In genomic region chr4:156342569-156343325, GRCm38 (mm10) we compare ENCODE assay signal across 8 mouse cellular contexts. TPM values are rescaled to one million over a fixed set of nuclear protein-coding genes. Genes with fewer than 3 reads are reported as not detected.
A peak's percentile ranks its signal among the peaks of the same experiment; 100 is the strongest.
DNase-seq lines count a peak whose midpoint lies in the region; ATAC-seq lines count a peak whose summit lies in the region.

No protein-coding gene starts in this region.

- H3K4me3 ChIP-seq in heart, embryonic 11.5 days (ENCODE audit: low read depth, low read length), result no peak overlapping the region
- H3K4me3 ChIP-seq in embryonic facial prominence, embryonic 12.5 days, result no peak overlapping the region

- peak; percentile 75 for ATAC-seq in heart, embryonic 11.5 days (replicated peaks; ENCODE audit: insufficient number of reproducible peaks, low FRiP score, low TSS enrichment)
- ATAC-seq in embryonic facial prominence, embryonic 12.5 days (ENCODE audit: insufficient number of reproducible peaks, insufficient read depth, low FRiP score, low TSS enrichment), result peak; percentile 86

- H3K9me3 ChIP-seq in heart, embryonic 11.5 days (replicated peaks; ENCODE audit: control insufficient read depth, low read length), result peaks cover 16% of the 10 kb centered on the region
- peaks cover 22% of the 10 kb centered on the region for H3K9me3 ChIP-seq in embryonic facial prominence, embryonic 12.5 days

- DNase-seq in heart, adult 11 months, result no peak
- peak; percentile 32 for DNase-seq in large intestine, adult 2 months (ENCODE audit: low read depth, low spot score)
- DNase-seq in naive thymus-derived CD4-positive, alpha-beta T cell, adult 2 months (ENCODE audit: low read depth), result peak; percentile 69
- DNase-seq in gastrocnemius, adult 8-10 months (ENCODE audit: low spot score in 2 of 2), result no peak
- DNase-seq in urinary bladder, postnatal 25 days (ENCODE audit: low spot score), result no peak
- no peak for DNase-seq in spleen, adult 12 weeks (ENCODE audit: low spot score)

- no peaks in the 10 kb centered on the region for H3K27me3 ChIP-seq in heart, embryonic 11.5 days (ENCODE audit: control insufficient read depth, insufficient read depth, low read length)
- H3K27me3 ChIP-seq in embryonic facial prominence, embryonic 12.5 days, result no peaks in the 10 kb centered on the region

- H3K4me1 ChIP-seq in heart, embryonic 11.5 days (ENCODE audit: control insufficient read depth, insufficient read depth, low read length), result no peaks in the 10 kb centered on the region
- no peaks in the 10 kb centered on the region for H3K4me1 ChIP-seq in embryonic facial prominence, embryonic 12.5 days

- H3K4me2 ChIP-seq in heart, embryonic 11.5 days, result no peak overlapping the region
- no peak overlapping the region for H3K4me2 ChIP-seq in embryonic facial prominence, embryonic 12.5 days (replicated peaks)

- H3K9ac ChIP-seq in heart, embryonic 11.5 days (ENCODE audit: low read depth, low read length), result no peak overlapping the region
- H3K9ac ChIP-seq in embryonic facial prominence, embryonic 12.5 days, result no peak overlapping the region

- no peaks in the 10 kb centered on the region for H3K36me3 ChIP-seq in heart, embryonic 11.5 days (ENCODE audit: control insufficient read depth, insufficient read depth, low read length)
- no peaks in the 10 kb centered on the region for H3K36me3 ChIP-seq in embryonic facial prominence, embryonic 12.5 days

- WGBS in heart, embryonic 11.5 days (ENCODE audit: insufficient replicate concordance), result 82% methylated on average over 2 of the region's 2 CpGs
- WGBS in embryonic facial prominence, embryonic 12.5 days, result 79% methylated on average over 2 of the region's 2 CpGs
- WGBS in large intestine, adult 2 months, result 77% methylated on average over 2 of the region's 2 CpGs

- no peak overlapping the region for H3K27ac ChIP-seq in heart, embryonic 11.5 days (ENCODE audit: low read depth, low read length)
- no peak overlapping the region for H3K27ac ChIP-seq in embryonic facial prominence, embryonic 12.5 days

RNA-seq across cellular contexts. Expression of gene Vmn2r-ps159, which starts 11.8 kb away (rescaled TPM):
- not detected in 2 replicates for polyA plus RNA-seq in heart, embryonic 11.5 days (2014; fragmentation: Nextera tagmentation; extraction: Ambion mirVana)
- polyA plus RNA-seq in embryonic facial prominence, embryonic 12.5 days (2016; fragmentation: Nextera tagmentation; extraction: Ambion mirVana), result not detected in 2 replicates
- polyA plus RNA-seq in large intestine, adult 2 months (2012; rRNA removed), result not detected in 2 replicates
- total RNA-seq in gastrocnemius, adult 8-10 months (2022), result not detected

Comparison
In these comparisons a context has a peak if more than half of its experiments do, and no peak if none do; other contexts are left out.
1. DNase-seq: peak in large intestine, adult 2 months (single experiment) and naive thymus-derived CD4-positive, alpha-beta T cell, adult 2 months (single experiment); none in heart, adult 11 months (single experiment), gastrocnemius, adult 8-10 months (0 of 2), urinary bladder, postnatal 25 days (single experiment) and spleen, adult 12 weeks (single experiment).